Mouse (Mus musculus) urinary bladder, postnatal 14 days (tissue): ENCODE results near the gene Ifih1.

Source experiments
- DNase-seq: peaks from one replicate; pipeline ENCODE4 v3.0.0; 2021; ENCODE audit warnings: low spot score

The Ifih1 gene

DNA sequence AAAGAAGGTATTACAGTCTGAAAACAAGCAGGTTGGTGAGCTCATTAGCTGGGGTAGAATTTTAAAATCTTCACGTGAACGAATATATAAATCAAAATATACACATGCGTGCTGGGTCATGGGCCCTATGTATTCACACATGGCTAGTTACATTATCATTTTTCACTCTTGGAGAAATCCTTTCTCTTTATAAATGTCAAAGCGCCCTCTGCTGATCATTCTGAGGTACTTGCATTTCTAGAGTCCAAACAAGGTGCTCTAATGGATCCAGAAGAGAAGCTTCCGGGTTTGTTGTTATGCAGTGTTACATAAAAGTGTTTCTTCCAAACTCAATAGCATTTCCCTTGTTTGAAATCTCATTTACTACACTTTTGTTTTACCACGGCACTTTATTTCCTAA, 15.6 kb downstream of the Ifih1 start:
- DNase-seq = peak; percentile 11

- DNase-seq = no peak
Observed at GRCm38 (mm10) chr2:62628356-62628755, 17.7 kb downstream of the Ifih1 start.

- no peak for DNase-seq
Observed at GRCm38 (mm10) chr2:62627728-62628127, 18.3 kb downstream of the Ifih1 start.

- DNase-seq = no peak
Observed at GRCm38 (mm10) chr2:62623024-62623441, 23.0 kb downstream of the Ifih1 start.

DNA sequence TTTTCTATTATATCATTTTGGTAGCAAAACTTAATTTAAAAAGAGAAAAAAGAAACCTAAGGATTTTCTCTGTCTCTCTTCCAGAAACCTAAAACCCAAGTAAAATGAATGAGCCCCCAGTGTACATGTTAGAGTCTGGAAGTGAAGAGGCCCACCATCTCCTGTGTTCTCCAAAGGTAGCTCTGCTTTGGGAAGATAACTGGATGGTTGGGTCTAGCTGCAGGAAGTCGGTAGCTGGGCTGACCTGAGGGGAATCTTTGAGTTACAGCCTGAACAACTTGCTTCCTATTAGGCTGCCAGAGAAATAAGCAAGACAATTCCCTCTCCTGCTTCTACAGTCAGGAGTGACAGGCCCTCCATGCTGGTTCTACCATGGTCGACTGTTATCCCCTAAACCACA, 26.4 kb downstream of the Ifih1 start:
- no peak for DNase-seq

- no peak for DNase-seq
Observed at GRCm38 (mm10) chr2:62618934-62619341, 27.1 kb downstream of the Ifih1 start.

DNA sequence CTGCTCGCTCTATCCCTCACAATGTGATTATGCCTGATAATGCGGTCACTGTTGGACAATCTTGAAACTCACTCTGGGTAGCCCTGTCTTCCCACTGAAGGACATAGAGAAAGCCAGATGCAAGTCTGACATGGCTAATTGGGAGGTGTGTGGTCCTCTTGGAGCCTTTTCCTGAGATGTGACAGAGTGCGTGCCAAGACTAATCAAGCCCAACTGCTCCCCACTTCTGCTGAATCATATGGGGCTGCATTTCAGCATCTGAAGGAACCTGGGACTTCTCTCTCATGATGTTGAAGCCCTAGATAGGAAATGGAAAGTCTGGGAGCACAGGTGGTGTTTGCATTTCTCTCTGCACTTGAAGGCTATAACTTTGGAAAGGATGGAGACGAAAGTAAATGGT, 32.9 kb downstream of the Ifih1 start:
- DNase-seq = no peak

- DNase-seq = no peak
Observed at GRCm38 (mm10) chr2:62606205-62606604, 39.9 kb downstream of the Ifih1 start.

DNA sequence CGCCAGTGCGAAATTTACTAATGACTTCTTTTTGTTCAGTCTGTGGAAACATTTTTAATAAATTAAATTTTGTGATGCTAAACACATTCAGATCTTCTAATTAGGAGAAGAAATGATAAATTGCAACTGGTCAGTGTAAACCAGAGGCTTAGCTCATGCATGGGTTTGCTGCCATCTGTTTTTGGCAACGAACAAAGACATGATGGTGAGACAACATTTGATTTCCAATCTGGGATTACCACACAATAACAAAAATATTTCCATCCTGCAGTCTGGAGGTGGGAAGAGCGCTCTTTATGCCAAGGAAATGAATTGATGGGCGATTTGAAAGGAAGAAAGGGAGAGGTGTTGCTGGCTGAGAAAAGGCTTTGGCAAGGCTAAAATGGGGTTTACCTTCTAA, 42.5 kb downstream of the Ifih1 start:
- DNase-seq = no peak

DNA sequence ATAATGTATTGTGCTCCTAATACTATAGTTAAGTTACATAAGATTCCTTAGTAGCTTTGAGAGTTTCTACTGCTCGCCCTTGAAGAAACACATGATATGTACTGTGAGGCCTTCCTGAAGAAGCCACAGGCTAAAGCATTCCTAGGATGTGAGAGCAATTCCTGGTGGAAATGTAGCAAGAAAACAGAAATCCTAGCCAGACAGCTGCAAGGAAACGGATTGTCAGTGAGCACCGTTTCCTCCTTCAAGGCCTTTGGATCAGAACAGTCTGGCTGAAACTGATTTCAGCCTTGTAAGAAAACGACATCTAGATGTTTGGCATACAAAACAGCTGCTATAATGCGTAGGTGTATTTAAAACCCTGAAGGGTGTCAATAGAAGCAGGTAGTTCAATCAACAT, 49.5 kb downstream of the Ifih1 start:
- no peak for DNase-seq

GRCm38 (mm10) chr2:62594491-62594890, 51.6 kb downstream of the Ifih1 start:
- DNase-seq = no peak

DNA sequence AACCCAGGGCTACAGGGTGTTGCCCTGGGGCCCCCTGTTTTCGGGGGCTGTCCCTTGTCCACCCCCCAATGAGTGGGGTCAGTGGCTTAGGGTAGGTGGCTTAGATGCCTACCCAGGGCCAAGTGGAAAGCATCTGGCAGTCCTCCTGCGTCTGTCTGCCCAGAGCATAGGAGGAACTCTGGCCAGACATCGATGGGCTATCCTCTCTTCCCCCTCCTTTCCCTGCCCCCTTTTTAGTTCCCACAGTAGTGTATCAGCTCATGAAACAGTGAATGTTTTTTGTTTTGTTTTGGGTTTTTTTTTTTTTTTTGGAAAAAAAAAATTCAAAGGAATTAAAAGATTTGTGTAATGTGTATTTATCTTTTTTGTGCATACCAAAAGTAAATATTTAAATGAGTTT, 54.5 kb downstream of the Ifih1 start:
- no peak for DNase-seq

DNA sequence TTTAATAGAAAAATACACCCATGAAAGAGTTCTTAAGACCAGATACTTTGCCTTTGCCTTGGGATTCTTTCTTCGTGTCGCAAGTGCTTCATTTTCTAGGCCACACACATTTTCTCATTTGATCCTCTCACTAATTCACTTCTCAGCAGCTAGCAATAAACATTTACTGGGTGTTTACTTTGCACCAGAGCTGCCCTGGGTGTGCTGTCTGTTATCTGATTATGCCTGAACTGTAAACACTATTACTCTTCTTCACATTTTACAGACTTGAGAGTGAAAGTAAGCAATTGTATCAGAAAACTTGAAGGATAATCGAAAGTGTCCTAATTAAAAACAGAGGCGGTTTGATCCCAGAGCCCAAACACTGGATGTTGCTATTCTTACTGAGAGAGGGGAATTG, 56.7 kb downstream of the Ifih1 start:
- no peak for DNase-seq

GRCm38 (mm10) chr2:62585769-62586168, 60.3 kb downstream of the Ifih1 start:
- no peak for DNase-seq

DNA sequence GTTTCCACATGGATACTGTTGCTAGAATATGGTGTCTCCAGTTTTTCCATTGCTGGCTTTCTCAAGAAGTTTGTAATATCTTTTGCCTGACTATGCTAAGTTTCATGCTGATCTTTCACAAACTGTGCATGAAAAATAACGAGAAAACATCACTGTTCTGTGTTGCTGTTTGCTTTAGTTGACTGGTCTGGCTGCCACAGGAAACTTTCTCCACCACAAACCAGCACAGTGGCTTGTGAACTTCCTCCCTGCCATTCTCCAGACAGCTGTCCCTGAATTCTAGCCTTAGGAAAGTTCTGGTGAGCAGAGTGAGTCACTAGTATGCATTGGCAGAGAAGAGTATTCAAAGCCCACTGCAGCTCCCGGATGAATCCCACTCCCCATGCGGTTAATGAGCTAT, 71.1 kb downstream of the Ifih1 start:
- no peak for DNase-seq

DNA sequence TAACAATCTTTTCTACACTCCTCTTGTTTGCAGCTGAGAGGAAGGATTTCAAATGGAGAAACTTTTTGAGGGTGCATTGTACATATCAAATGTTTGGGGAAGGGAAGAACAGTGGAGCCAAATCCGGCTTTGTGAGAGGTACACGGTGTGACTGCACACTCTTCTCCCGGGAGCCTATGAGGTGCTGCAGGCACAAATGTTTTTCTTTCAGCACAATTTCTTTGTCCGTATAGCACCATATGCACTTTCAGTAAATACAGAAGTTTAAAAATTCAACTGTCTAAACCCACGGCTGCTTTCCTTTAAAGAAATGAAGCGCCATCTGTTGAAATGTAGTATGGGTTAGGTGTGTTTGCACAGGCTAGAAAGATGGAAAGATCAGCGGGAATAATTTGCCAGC, 71.8 kb downstream of the Ifih1 start:
- no peak for DNase-seq

- no peak for DNase-seq
Observed at GRCm38 (mm10) chr2:62573753-62574159, 72.3 kb downstream of the Ifih1 start, which contains the start of gene Fap. Gene Fap (minus strand): TSS chr2:62574075.

- DNase-seq = no peak
Observed at GRCm38 (mm10) chr2:62573099-62573752, 72.8 kb downstream of the Ifih1 start.

DNA sequence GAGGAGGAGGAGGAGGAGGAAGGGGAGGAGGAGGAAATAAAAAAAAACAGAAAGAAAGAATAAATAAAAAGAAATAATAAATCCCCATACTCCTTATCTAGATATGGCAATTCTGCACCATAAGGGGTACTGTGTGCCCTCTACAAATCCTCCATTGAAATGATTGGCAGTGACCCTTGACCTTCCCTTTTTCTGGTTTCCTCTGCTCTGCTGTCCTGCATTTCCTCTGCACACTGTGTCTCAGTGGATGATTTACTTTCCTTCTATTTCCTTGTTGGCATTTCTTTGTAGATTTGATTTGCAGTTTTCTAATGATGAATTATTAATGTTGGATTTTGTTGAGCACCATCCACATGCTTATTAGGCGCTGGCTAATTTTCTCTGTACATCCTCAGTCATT, 81.4 kb downstream of the Ifih1 start:
- no peak for DNase-seq

GRCm38 (mm10) chr2:62562661-62563485, 83.2 kb downstream of the Ifih1 start:
- DNase-seq = no peak

DNA sequence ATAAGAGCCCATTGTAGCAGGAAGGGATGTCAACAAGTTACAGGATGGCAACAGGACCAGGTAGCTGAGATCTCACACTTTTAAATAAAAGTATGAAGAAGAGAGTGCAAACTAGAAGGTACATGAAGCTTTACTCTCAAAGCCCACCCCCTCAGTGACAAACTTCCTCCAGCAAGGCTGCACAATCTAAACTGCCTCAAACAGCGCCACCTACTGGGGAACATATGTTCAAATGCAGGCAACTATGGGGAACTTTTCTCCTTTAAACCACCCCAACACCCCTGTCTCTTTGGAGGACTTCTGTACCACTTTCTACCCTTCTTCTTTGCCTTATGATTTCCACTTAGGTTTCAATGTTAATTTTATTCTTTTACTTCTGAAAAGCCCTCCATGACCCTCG, 88.6 kb downstream of the Ifih1 start:
- no peak for DNase-seq

DNA sequence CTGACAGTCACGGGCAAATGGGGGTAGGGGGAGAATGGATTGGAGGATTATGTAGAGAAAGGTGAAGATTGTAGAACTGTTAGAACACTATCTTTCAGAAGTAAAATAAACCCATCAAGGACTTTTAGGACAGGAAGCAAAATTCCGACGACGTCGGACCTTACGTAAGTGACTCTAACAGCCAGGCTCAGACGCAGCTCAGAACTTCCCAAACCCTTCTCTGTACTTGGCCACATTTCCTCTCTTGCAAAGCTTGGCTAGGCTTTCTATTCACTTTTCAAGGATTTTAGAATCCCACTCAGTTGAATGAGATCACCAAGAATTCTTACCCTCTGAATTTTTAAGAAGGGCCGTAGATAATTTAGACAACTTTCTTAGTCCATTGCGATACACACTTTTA, 89.7 kb downstream of the Ifih1 start:
- DNase-seq = no peak

DNA sequence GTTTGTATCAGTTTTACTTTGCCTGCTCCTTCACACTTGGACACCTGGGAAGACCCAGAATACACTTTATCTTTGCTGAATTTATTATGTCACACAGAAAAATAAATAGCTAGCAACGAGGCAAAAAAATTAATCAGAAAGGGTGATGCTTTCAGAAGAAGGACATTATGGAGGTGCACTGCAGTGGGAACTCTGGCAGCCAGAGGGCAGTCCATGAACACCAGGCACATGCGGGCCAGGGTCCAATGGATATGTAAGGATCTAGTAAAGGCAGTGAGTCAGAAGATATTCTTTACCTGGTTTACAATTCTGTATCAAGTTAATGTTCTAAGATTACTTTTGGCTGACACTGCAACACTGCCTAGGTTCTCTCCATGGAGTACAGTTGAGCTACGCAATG, 96.4 kb downstream of the Ifih1 start:
- peak; percentile 6 for DNase-seq

GRCm38 (mm10) chr2:62549131-62549530, 96.9 kb downstream of the Ifih1 start:
- DNase-seq = no peak
